In genomic region chrX:142228055-142228768, GRCm38 (mm10) we compare ENCODE assay signal across 8 mouse cellular contexts. TPM values are rescaled to one million over a fixed set of nuclear protein-coding genes. Genes with fewer than 3 reads are reported as not detected.
DNase-seq lines count a peak whose midpoint lies in the region; ATAC-seq and TF ChIP-seq lines count a peak whose summit lies in the region.

No protein-coding gene starts in this region.

- TF ChIP-seq CTCF in Patski (IDR thresholded peaks at IDR 0.05): no peak

- CTCF ChIA-PET in Patski (lab: Charles Lee): interaction anchor here (0.6 kb wide), 1 partner anchor 9 kb away, joined by 3 read pairs; no protein-coding TSS in a partner anchor

- no peaks in the 10 kb centered on the region for H3K9me3 ChIP-seq in hindbrain, embryonic 12.5 days (replicated peaks)

- H3K9ac ChIP-seq in hindbrain, embryonic 12.5 days: peak overlapping the region; percentile 55

- H3K4me1 ChIP-seq in hindbrain, embryonic 12.5 days: no peaks in the 10 kb centered on the region

- no peaks in the 10 kb centered on the region for H3K36me3 ChIP-seq in hindbrain, embryonic 12.5 days

- H3K27me3 ChIP-seq in Patski: peaks cover 22% of the 10 kb centered on the region
- H3K27me3 ChIP-seq in hindbrain, embryonic 12.5 days: no peaks in the 10 kb centered on the region

- WGBS in hindbrain, embryonic 12.5 days: 22% methylated on average over 36 of the region's 42 CpGs

- POLR2A ChIA-PET in Patski (lab: Charles Lee): no interaction called here

- peak overlapping the region; percentile 47 for H3K4me3 ChIP-seq in hindbrain, embryonic 12.5 days

- peak; percentile 87 for ATAC-seq in Patski
- peak; percentile 99 for ATAC-seq in hindbrain, embryonic 12.5 days (ENCODE audit: low FRiP score)

- peak overlapping the region; percentile 89 for H3K27ac ChIP-seq in hindbrain, embryonic 12.5 days

- in situ Hi-C loops in Patski (cut with MboI; ENCODE audit: low pct_unique_long_range_greater_than_20kb): loop anchor here (10.0 kb wide), 1 partner anchor 327 kb away; no protein-coding TSS in a partner anchor

- peak; percentile 28 for DNase-seq in Patski (ENCODE audit: low read depth, low spot score)
- DNase-seq in cerebellum, postnatal 10 days: peak; percentile 87 to 92
- peak; percentile 60 to 61 for DNase-seq in frontal cortex, postnatal 10 days (ENCODE audit: low spot score in 2 of 2)
- DNase-seq in layer of hippocampus, postnatal 14 days (ENCODE audit: low spot score in 2 of 2): peak; percentile 60 to 71
- peak; percentile 64 for DNase-seq in lung, postnatal 25 days (ENCODE audit: low spot score)
- peak; percentile 78 for DNase-seq in retina, embryonic 14.5 days (ENCODE audit: low spot score)
- peak; percentile 72 for DNase-seq in thymus, postnatal 4 days

- H3K4me2 ChIP-seq in hindbrain, embryonic 12.5 days (replicated peaks): peak overlapping the region; percentile 42

RNA-seq across cellular contexts. Expression of gene Nxt2, which starts 1.6 kb away (rescaled TPM):
- polyA plus RNA-seq in Patski (2021): 13.8 TPM
- 13.7 and 14.4 TPM in 2 replicates for polyA plus RNA-seq in hindbrain, embryonic 12.5 days (2016; fragmentation: Nextera tagmentation; extraction: Ambion mirVana)
- total RNA-seq in layer of hippocampus, postnatal 14 days (2021): 10 to 100 TPM; 21.2 to 25.6 TPM

RNA-seq across cellular contexts. Expression of gene Gucy2f, which starts 31.5 kb away (rescaled TPM):
- polyA plus RNA-seq in Patski (2021): not detected
- polyA plus RNA-seq in hindbrain, embryonic 12.5 days (2016; fragmentation: Nextera tagmentation; extraction: Ambion mirVana): 0.10 TPM in 1 of 2 replicates, not detected in the other
- under 1 TPM; 0.81 to 0.88 TPM for total RNA-seq in layer of hippocampus, postnatal 14 days (2021)

Comparison
In these comparisons a context has a peak if more than half of its experiments do, and no peak if none do; other contexts are left out.
1. Peak in every context shown above with its lines: DNase-seq, ATAC-seq, H3K4me3 ChIP-seq and H3K27ac ChIP-seq.
2. DNase-seq: peak in every context shown above with its lines; median percentile 90 in cerebellum, postnatal 10 days; 78 in retina, embryonic 14.5 days; 72 in thymus, postnatal 4 days; 66 in layer of hippocampus, postnatal 14 days; 64 in lung, postnatal 25 days; 60 in frontal cortex, postnatal 10 days; 28 in Patski.